Mouse (Mus musculus): ENCODE data around the gene 6030458C11Rik. TPM values are rescaled to one million over a fixed set of nuclear protein-coding genes. Genes with fewer than 3 reads are reported as not detected.

The 6030458C11Rik gene
- total and polyA plus RNA-seq, 3 experiments, result 17.5 to 38.3 (median 30.6) TPM

GRCm38 (mm10) chr15:12789406-12789867 is 35.0 kb downstream of the 6030458C11Rik start:
- peaks cover 4 to 28% of the 10 kb centered on the region in 2 experiments for H3K4me1 ChIP-seq (ENCODE audit: control insufficient read depth in 1 of 2, insufficient read depth in 2 of 2)
- H3K4me2 ChIP-seq (ENCODE audit: insufficient read depth, low read depth, poor library complexity, severe bottlenecking), result peak overlapping the region; percentile 79
- H3K4me3 ChIP-seq (replicated peaks in 1 of 3; ENCODE audit: low read depth in 2 of 3, low read length in 2 of 3, poor library complexity in 1 of 3), result peak overlapping the region; percentile 37 to 46 (median 40)
- H3K27ac ChIP-seq (ENCODE audit: insufficient read depth, low read depth), result peak overlapping the region; percentile 64; the same call in 1 of the 2 replicates
- H3K79me2 ChIP-seq (replicated peaks; ENCODE audit: control insufficient read depth, extremely low read depth, insufficient read depth, poor library complexity, severe bottlenecking), result no peaks in the 10 kb centered on the region
- no peaks in the 10 kb centered on the region for H3K36me3 ChIP-seq (replicated peaks in 1 of 2; ENCODE audit: control insufficient read depth in 1 of 2, insufficient read depth in 1 of 2, low read length in 1 of 2)
- DNase-seq (ENCODE audit: extremely low read depth), result peak; percentile 97
- H3K9me3 ChIP-seq (replicated peaks; ENCODE audit: low read length), result peaks cover 5% of the 10 kb centered on the region
- in situ Hi-C loops (cut with MboI; ENCODE audit: low pct_ligation_motif_present, low pct_unique_long_range_greater_than_20kb, low sequenced_read_pairs) (no loop called here), dilution Hi-C loops (cut with MboI; ENCODE audit: extremely low pct_ligation_motif_present, extremely low pct_unique_long_range_greater_than_20kb, low sequenced_read_pairs) (no loop called here)
- peak; percentile 98 for TF ChIP-seq MAX (IDR thresholded peaks at IDR 0.05; ENCODE audit: low read length)
- TF ChIP-seq JUN (IDR thresholded peaks at IDR 0.05; ENCODE audit: insufficient read depth, low read depth, low read length), result peak; percentile 42
- peak; percentile 94 for TF ChIP-seq CHD2 (IDR thresholded peaks at IDR 0.05; ENCODE audit: low read length)
- 0 out of 2 replicates have a peak, but pooled peaks have one; percentile 66 for TF ChIP-seq RCOR1 (conservative IDR thresholded peaks at IDR 0.05; ENCODE audit: low read depth, low read length)
- TF ChIP-seq CHD1 (IDR thresholded peaks at IDR 0.05; ENCODE audit: low read depth, low read length), result no peak
- peak; percentile 99 for TF ChIP-seq MEF2A (IDR thresholded peaks at IDR 0.05; ENCODE audit: borderline replicate concordance, low read depth, low read length)
- peak; percentile 96 for TF ChIP-seq MYC (IDR thresholded peaks at IDR 0.05; ENCODE audit: low read depth, low read length)
- no peak for TF ChIP-seq POLR2AphosphoS2 (IDR thresholded peaks at IDR 0.05; ENCODE audit: low read depth, low read length)
- peak; percentile 39 for TF ChIP-seq JUND (conservative IDR thresholded peaks at IDR 0.05; ENCODE audit: low read depth, low read length)
- TF ChIP-seq ZNF384 (IDR thresholded peaks at IDR 0.05; ENCODE audit: low read depth, low read length), result peak; percentile 22; the same call in 1 of the 2 replicates
- no peak for TF ChIP-seq E2F4 (IDR thresholded peaks at IDR 0.05; ENCODE audit: insufficient replicate concordance, low read depth, low read length)
- TF ChIP-seq KAT2A (IDR thresholded peaks at IDR 0.05; ENCODE audit: insufficient replicate concordance, low read length), result no peak
- no peak for TF ChIP-seq UBTF (IDR thresholded peaks at IDR 0.05; ENCODE audit: low read depth, low read length)
- peak; percentile 94 for TF ChIP-seq EP300 (IDR thresholded peaks at IDR 0.05; ENCODE audit: low read length)
- TF ChIP-seq ZMIZ1 (IDR thresholded peaks at IDR 0.05; ENCODE audit: low read depth, low read length), result no peak
- peak; percentile 88 for TF ChIP-seq TCF12 (IDR thresholded peaks at IDR 0.05; ENCODE audit: low read depth, low read length)
- TF ChIP-seq USF1 (IDR thresholded peaks at IDR 0.05; ENCODE audit: low read depth, low read length), result peak; percentile 86
- no peak for TF ChIP-seq NRF1 (IDR thresholded peaks at IDR 0.05; ENCODE audit: low read depth, low read length)
- TF ChIP-seq MAFK (IDR thresholded peaks at IDR 0.05; ENCODE audit: insufficient replicate concordance, low read length), result peak; percentile 92
- TF ChIP-seq RAD21 (IDR thresholded peaks at IDR 0.05; ENCODE audit: low read depth, low read length), result peak; percentile 12
- TF ChIP-seq CTCF (conservative IDR thresholded peaks at IDR 0.05 in 1 of 2, IDR thresholded peaks at IDR 0.05 in 1 of 2; ENCODE audit: low read depth in 2 of 2, low read length in 2 of 2), result no peak
- no peak for TF ChIP-seq GABPA (IDR thresholded peaks at IDR 0.05; ENCODE audit: insufficient replicate concordance, low read depth, low read length)
- TF ChIP-seq USF2 (conservative IDR thresholded peaks at IDR 0.05; ENCODE audit: low read depth, low read length), result peak; percentile 79
- TF ChIP-seq HCFC1 (IDR thresholded peaks at IDR 0.05; ENCODE audit: low read depth, low read length), result peak; percentile 38; the same call in 1 of the 2 replicates
- peak; percentile 89 for TF ChIP-seq MXI1 (IDR thresholded peaks at IDR 0.05; ENCODE audit: low read depth, low read length)
- 0 out of 2 replicates have a peak, but pooled peaks have one; percentile 29 for TF ChIP-seq NELFE (IDR thresholded peaks at IDR 0.05; ENCODE audit: low read depth, low read length)
- no peak for TF ChIP-seq PAX5 (IDR thresholded peaks at IDR 0.05; ENCODE audit: low read length)
- TF ChIP-seq ZC3H11A (IDR thresholded peaks at IDR 0.05; ENCODE audit: low read depth, low read length), result no peak
- peak; percentile 97 for TF ChIP-seq IRF4 (IDR thresholded peaks at IDR 0.05; ENCODE audit: low read depth, low read length)
- no peak for TF ChIP-seq ZKSCAN1 (IDR thresholded peaks at IDR 0.05; ENCODE audit: borderline replicate concordance, low read depth, low read length)
- peak; percentile 85 for TF ChIP-seq SIN3A (IDR thresholded peaks at IDR 0.05; ENCODE audit: low read length)
- TF ChIP-seq ELF1 (IDR thresholded peaks at IDR 0.05; ENCODE audit: low read depth, low read length), result no peak
- TF ChIP-seq MAZ (IDR thresholded peaks at IDR 0.05; ENCODE audit: low read depth, low read length), result peak; percentile 79
- peak; percentile 77 for TF ChIP-seq POLR2A (IDR thresholded peaks at IDR 0.05; ENCODE audit: low read depth, low read length)
- TF ChIP-seq BHLHE40 (IDR thresholded peaks at IDR 0.05; ENCODE audit: low read depth, low read length), result peak; percentile 91
- peak; percentile 78 for TF ChIP-seq TBP (conservative IDR thresholded peaks at IDR 0.05; ENCODE audit: low read depth, low read length)
- TF ChIP-seq SMC3 (IDR thresholded peaks at IDR 0.05; ENCODE audit: low read depth, low read length), result no peak
- TF ChIP-seq ETS1 (conservative IDR thresholded peaks at IDR 0.05; ENCODE audit: low read depth, low read length), result peak; percentile 97
- no peaks in the 10 kb centered on the region for H3K27me3 ChIP-seq (replicated peaks)
- H3K9ac ChIP-seq (ENCODE audit: insufficient read depth, low read depth), result peak overlapping the region; percentile 58

Measured in CH12.LX (cell line).